Mouse (Mus musculus): ENCODE results near the gene Unc45b.

DNA sequence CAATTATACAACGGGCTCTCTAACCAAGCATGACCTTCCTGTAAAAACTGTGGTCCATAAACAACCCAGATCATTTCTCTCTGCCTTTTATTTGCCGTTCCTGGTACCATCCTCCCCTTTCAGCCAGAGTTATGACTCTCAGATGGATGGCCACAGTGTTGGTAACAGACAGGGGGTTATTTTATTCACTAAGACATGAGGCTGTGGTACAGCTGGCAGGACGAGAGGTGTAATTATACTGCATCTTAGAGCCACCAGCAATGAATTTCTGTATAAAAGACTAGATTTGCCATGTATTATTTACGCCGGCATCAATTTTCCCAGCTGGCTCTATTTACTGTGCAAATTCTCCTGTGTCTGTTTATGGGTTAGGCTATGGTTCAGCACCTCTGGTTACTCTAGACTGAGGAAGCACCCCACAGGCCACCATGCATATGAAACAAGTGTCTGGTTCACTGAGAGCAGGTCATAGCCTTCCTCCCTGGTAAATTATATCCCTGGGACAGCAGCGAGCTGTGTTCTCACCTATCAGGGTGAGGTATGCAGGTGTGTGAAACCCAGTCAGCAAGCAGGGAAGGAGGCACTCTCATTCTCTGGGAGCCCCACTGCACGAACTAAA, 32.5 kb upstream of the Unc45b start:
- TF ChIP-seq CTCF (conservative IDR thresholded peaks at IDR 0.05 in 1 of 2, IDR thresholded peaks at IDR 0.05 in 1 of 2; ENCODE audit: low read depth in 2 of 2, low read length in 2 of 2) (no peak), GABPA (IDR thresholded peaks at IDR 0.05; ENCODE audit: insufficient replicate concordance, low read depth, low read length) (no peak), SMC3 (IDR thresholded peaks at IDR 0.05; ENCODE audit: low read depth, low read length) (no peak), NRF1 (IDR thresholded peaks at IDR 0.05; ENCODE audit: low read depth, low read length) (no peak), POLR2A (IDR thresholded peaks at IDR 0.05; ENCODE audit: low read depth, low read length) (no peak), UBTF (IDR thresholded peaks at IDR 0.05; ENCODE audit: low read depth, low read length) (no peak), EP300 (IDR thresholded peaks at IDR 0.05; ENCODE audit: low read length) (no peak), MEF2A (IDR thresholded peaks at IDR 0.05; ENCODE audit: borderline replicate concordance, low read depth, low read length) (no peak), ZMIZ1 (IDR thresholded peaks at IDR 0.05; ENCODE audit: low read depth, low read length) (no peak), MAX (IDR thresholded peaks at IDR 0.05; ENCODE audit: low read length) (no peak), BHLHE40 (IDR thresholded peaks at IDR 0.05; ENCODE audit: low read depth, low read length) (no peak), TCF12 (IDR thresholded peaks at IDR 0.05; ENCODE audit: low read depth, low read length) (no peak)
